Mouse (Mus musculus): Measurements from ENCODE around the gene B3galt4. TPM values are rescaled to one million over a fixed set of nuclear protein-coding genes. Genes with fewer than 3 reads are reported as not detected.
A peak's percentile ranks its signal among the peaks of the same experiment; 100 is the strongest.

B3galt4 gene
- total RNA-seq, 2 experiments from 2014 or later = 5.9 to 6.5 TPM

DNA sequence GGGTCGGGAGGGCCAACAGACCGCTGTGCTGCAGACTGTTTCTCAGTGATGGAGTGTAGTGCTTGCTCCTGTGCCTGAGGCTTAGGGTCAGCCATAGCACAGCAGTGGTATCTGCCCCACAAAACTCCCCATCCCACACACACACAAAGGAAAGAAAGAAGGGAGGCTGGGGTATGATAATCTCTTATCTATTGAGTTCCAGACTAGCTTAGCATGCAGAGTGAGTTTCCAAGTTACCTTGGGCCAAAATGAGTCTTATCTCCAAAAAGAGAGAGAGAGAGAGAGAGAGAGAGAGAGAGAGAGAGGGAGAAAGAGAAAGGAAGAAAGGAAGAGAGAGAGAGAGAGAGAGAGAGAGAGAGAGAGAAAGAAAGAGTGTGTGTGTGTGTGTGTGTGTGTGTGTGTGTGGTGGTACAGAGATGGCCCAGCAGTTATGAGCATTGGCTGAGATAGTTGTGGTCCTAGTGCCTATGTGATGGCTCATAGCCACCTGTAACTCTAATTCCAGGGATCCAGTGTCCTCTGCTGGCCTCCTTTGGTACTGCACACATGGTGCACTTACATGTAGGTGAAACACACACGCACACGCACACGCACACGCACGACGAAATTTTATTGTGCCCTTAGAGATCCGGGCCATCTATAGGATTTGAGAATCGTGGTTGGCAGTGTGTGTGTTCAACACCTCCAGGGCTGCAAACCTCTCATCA is 26.6 kb downstream of the B3galt4 start:
- DNase-seq (ENCODE audit: low spot score in 2 of 2) = no peak

DNA sequence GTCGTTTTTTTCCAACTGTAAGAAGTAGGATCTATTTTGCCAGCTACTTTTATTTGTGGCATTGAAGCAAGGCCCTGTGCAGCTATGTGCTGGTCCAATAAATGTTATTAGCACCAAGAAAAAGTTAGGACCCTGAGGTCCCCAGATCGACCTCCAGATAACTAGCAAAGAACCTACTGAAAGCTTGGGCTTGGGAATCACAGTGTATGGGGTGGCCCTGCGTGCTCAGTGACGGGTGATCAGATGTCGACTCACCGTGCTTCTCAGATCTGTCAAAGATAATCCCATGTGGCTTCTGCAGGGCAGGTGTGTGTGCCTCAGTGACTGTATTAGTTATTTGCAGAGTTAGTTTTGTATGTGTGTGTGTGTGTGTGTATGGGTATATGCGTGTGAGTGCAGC is 29.9 kb downstream of the B3galt4 start:
- no peak for DNase-seq (ENCODE audit: low spot score in 2 of 2)

GRCm38 (mm10) chr17:33920282-33921097 is 30.8 kb downstream of the B3galt4 start:
- DNase-seq (ENCODE audit: low spot score in 2 of 2) = peak; percentile 82 to 89

- DNase-seq (ENCODE audit: low spot score in 2 of 2) = peak; percentile 29 to 54
These were observed 31.7 kb downstream of the B3galt4 start for GRCm38 (mm10) chr17:33919351-33920281.

DNA sequence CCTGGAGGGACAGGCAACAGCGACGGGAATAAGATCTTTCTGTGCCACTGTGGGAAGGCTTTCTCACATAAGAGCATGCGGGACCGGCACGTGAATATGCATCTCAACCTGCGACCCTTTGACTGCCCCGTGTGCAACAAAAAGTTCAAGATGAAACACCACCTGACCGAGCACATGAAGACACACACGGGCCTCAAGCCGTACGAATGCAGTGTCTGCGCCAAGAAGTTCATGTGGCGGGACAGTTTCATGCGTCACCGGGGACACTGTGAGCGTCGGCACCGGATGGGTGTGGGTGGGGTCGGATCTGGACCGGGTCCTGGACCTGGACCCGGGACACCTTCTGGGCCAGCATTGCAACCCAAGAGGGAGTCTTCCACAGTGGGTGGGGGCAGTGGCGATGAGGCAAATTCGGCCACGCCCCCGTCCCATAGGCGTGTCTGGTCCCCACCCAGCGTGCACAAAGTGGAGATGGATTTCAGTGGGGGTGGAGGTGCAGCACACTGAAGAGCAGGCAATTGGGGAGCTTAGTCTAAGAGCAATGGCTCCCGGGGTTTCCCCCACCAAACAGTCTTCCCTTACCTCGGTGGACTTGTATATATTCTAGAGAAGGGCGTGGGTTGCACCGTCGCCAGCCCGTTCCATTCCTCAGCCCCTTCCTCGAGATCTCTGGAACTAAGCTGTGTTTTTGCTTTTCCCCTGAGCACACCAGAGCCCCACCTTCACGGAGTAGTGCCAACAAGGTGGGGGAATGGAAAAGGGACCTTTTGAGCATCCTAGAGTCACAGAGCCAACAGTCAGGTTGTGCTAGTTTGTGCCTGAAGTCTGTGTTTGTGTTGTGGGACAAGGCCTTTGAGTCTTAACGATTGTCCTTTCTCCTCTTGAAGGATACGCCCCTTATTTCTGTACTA is 32.7 kb downstream of the B3galt4 start:
- peak in 1 of 2 experiments; percentile 2 for DNase-seq (ENCODE audit: low spot score in 2 of 2)

DNA sequence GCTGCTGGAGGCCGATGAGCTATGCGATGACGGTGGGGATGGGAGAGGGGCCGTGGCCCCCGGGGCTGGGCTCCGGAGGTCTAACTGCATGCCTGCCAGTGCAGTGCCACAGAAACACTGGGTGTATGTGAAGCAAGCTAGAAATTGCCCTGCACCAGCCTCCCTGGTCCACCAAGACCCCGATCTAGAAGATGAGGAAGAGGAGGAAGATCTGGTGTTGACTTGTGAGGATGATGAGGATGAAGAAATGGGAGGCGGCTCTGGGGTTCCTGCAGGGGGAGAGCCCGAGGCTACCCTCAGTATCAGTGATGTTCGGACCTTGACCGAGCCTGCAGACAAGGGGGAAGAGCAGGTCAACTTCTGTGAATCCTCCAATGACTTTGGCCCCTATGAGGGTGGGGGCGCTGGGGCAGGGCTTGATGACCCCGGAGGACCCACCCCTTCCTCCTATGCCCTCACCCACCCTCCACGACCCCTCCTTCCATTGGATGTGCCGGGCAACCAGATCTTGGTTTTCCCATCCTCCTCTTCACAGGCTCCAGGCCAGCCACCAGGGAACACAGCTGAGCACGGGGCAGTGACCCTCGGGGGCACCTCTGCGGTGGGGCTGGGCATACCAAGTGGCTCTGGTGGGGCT is 33.5 kb downstream of the B3galt4 start:
- no peak for DNase-seq (ENCODE audit: low spot score in 2 of 2)

DNA sequence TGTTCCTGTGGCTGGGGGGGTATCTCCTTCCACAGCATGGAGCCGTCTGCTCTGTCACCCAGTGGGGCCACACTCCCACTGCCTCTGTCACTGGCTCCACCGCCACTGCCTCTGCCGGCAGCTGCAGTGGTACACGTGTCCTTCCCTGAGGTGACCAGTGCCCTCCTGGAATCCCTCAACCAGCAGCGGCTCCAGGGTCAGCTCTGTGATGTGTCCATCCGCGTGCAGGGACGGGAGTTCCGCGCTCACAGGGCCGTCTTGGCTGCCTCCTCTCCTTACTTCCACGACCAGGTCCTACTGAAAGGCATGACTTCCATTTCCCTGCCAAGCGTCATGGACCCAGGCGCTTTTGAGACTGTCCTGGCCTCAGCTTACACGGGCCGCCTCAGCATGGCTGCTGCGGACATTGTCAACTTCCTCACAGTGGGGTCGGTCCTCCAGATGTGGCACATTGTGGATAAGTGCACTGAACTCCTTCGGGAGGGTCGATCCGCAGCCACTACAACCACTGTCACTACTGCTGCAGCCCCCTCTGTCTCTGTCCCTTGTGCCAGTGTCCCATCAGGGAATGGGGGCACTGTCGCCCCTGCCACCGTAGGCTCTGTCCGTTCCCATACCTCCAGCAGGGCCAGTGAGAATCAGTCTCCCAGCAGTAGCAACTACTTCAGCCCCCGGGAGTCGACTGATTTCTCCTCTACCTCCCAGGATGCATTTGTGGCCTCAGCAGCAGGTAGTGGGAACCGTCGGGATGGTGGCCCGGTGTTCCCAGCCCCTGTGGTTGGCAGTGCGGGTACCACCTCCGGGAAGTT is 34.2 kb downstream of the B3galt4 start:
- DNase-seq (ENCODE audit: low spot score in 2 of 2) = peak in 1 of 2 experiments; percentile 2

- no peak for DNase-seq (ENCODE audit: low spot score in 2 of 2)
These were observed 35.0 kb downstream of the B3galt4 start for GRCm38 (mm10) chr17:33916294-33916693.

- peak; percentile 95 to 97 for DNase-seq (ENCODE audit: low spot score in 2 of 2)
These were observed 35.5 kb downstream of the B3galt4 start, which contains the start of the genes Tapbp and Zbtb22 for GRCm38 (mm10) chr17:33915671-33916250. Gene Tapbp (plus strand): TSS chr17:33915899. Gene Zbtb22 (plus strand): TSS chr17:33915904.

- DNase-seq (ENCODE audit: low spot score in 2 of 2) = no peak
These were observed 36.3 kb downstream of the B3galt4 start for GRCm38 (mm10) chr17:33914969-33915391.

DNA sequence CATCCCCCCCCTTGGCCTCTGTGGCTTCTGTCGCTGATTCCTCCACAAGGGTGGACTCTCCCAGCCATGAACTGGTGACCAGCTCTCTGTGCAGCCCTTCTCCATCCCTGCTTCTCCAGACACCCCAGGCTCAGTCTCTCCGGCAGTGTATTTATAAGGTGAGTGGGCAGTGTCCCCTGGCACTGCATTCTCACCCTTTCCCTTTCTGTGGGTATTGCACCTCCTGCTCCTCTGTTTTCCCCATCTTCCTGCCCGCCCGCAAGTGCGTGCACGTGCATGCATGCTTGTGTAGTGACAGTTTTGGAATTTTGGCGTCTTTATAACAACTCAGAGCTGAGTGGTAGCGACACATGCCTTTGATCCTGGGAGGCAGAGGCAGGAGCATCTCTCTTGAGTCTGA is 37.4 kb downstream of the B3galt4 start:
- DNase-seq (ENCODE audit: low spot score in 2 of 2) = no peak

GRCm38 (mm10) chr17:33913264-33913663 is 38.0 kb downstream of the B3galt4 start:
- DNase-seq (ENCODE audit: low spot score in 2 of 2) = no peak

GRCm38 (mm10) chr17:33911813-33912414 is 39.4 kb downstream of the B3galt4 start:
- DNase-seq (ENCODE audit: low spot score in 2 of 2) = no peak

GRCm38 (mm10) chr17:33911052-33911812 is 40.1 kb downstream of the B3galt4 start:
- DNase-seq (ENCODE audit: low spot score in 2 of 2) = no peak

- DNase-seq (ENCODE audit: low spot score in 2 of 2) = no peak
These were observed 40.8 kb downstream of the B3galt4 start for GRCm38 (mm10) chr17:33910346-33911051.

DNA sequence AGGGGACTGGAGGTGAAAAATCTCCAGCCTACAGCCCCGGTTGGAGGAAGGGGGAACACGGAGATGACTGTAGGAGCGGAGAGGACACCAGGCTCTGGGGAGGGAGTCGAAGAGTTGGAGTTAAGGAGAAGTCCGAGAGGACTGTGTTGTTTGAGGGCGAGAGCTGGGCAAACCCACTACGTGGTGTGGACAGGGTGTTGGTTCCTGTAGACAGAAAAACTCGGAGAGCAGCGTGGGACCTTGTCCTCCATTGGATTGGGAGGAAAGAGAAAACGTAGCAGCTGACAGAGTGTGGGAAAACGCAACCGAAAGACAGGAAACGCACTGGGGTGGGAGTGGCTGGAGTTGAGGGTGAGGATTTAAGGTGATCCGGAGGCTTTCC is 41.4 kb downstream of the B3galt4 start:
- DNase-seq (ENCODE audit: low spot score in 2 of 2) = no peak

Measured in left cerebral cortex, adult 18-20 months (tissue).